14 mouse cellular contexts compared by ENCODE assay signal in genomic region chr14:25005241-25005946, GRCm38 (mm10).
"Had no signal": no experiment of that assay in that cellular context is flagged by ENCODE, and none has a peak within 500 bp of the region (broad histone marks: within the 10 kb centered on the region; RNA-seq: fewer than 3 reads in every experiment).

No protein-coding gene starts in this region.

- H3K4me1 ChIP-seq: liver, embryonic 13.5 days; neural tube, embryonic 15.5 days had no signal

- H3K9ac ChIP-seq: limb, embryonic 12.5 days; liver, embryonic 13.5 days; liver, postnatal 0 days; midbrain, embryonic 13.5 days; neural tube, embryonic 15.5 days had no signal

- DNase-seq: kidney, adult 8-10 months; kidney, postnatal 25 days; layer of hippocampus, adult 9-11 months; liver; liver, embryonic 13.5 days; liver, postnatal 0 days; thymus, adult 18-20 months; thymus, postnatal 14 days had no signal

- H3K27me3 ChIP-seq: limb, embryonic 12.5 days; liver, embryonic 13.5 days; neural tube, embryonic 15.5 days had no signal

- H3K36me3 ChIP-seq: limb, embryonic 12.5 days; liver, embryonic 13.5 days; midbrain, embryonic 13.5 days; neural tube, embryonic 15.5 days had no signal

- H3K4me3 ChIP-seq: limb, embryonic 12.5 days; liver, embryonic 13.5 days; midbrain, embryonic 13.5 days; myocyte; neural tube, embryonic 15.5 days had no signal

- H3K27ac ChIP-seq: limb, embryonic 12.5 days; liver, embryonic 13.5 days; macrophage; midbrain, embryonic 13.5 days; neural tube, embryonic 15.5 days had no signal

- H3K4me2 ChIP-seq: limb, embryonic 12.5 days; liver, embryonic 13.5 days; midbrain, embryonic 13.5 days; neural tube, embryonic 15.5 days had no signal

- ATAC-seq: intestine, postnatal 0 days; liver, postnatal 0 days; midbrain, embryonic 13.5 days had no signal

- H3K9me3 ChIP-seq: limb, embryonic 12.5 days; liver, embryonic 13.5 days; midbrain, embryonic 13.5 days; neural tube, embryonic 15.5 days had no signal
